Mouse (Mus musculus): ENCODE data around the gene Fbxo40. TPM values are rescaled to one million over a fixed set of nuclear protein-coding genes. Genes with fewer than 3 reads are reported as not detected.

The Fbxo40 gene
- polyA plus RNA-seq, 1 experiment, result 1.3 TPM

DNA sequence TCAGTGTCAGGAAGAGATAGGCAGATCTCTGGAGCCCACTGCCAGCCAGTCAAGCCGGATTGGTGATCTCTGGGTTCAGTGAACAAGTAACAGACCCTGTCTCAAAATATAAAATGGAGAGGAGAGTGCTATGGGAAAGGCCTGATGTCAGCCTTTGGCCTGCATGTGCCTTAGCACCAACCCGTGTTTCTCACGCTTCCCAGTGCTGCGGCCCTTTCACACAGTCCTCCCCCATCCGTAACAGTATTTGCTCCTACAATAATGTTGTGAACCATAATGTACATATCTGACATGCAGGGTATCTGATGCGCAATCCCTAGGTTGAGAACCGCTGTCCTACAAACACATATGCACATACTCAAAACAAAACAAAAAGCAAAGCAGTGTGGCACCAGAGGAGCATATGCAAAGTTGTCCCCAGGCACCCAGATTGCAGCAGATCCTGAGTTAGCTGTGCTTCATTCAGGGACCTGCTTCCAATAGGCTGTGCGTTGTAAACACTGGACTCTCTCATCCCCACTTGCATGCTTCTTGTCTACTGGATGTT lies 69.1 kb downstream of the Fbxo40 start:
- Histone ChIP-seq H3K4me3 (no peak overlapping the region), H3K27me3 (ENCODE audit: control insufficient read depth, insufficient read depth, insufficient read length) (no peaks in the 10 kb centered on the region), H3ac (ENCODE audit: control insufficient read depth, insufficient read length) (no peak overlapping the region), H3K36me3 (ENCODE audit: control insufficient read depth, insufficient read depth) (peaks cover 39% of the 10 kb centered on the region), H3K4me2 (ENCODE audit: low read depth) (no peak overlapping the region), H3K79me2 (ENCODE audit: control insufficient read depth, insufficient read depth) (no peaks in the 10 kb centered on the region)
- no peak for TF ChIP-seq TCF12 (IDR thresholded peaks at IDR 0.05; ENCODE audit: insufficient read depth, poor library complexity, severe bottlenecking)
- no peak for TF ChIP-seq SRF (IDR thresholded peaks at IDR 0.05; ENCODE audit: control insufficient read depth, insufficient read length, low read depth)
- TF ChIP-seq CEBPB (IDR thresholded peaks at IDR 0.05; ENCODE audit: insufficient read depth, poor library complexity, severe bottlenecking), result no peak
- TF ChIP-seq REST (IDR thresholded peaks at IDR 0.05; ENCODE audit: insufficient read depth, insufficient read length), result no peak
- TF ChIP-seq TCF3 (IDR thresholded peaks at IDR 0.05; ENCODE audit: insufficient read length, low read depth), result no peak
- TF ChIP-seq POLR2AphosphoS2 (IDR thresholded peaks at IDR 0.05; ENCODE audit: insufficient read length, low read depth), result no peak
- no peak for TF ChIP-seq MYOG (IDR thresholded peaks at IDR 0.05; ENCODE audit: control insufficient read depth in 1 of 3, insufficient read depth in 1 of 3, insufficient read length in 2 of 3, low read depth in 2 of 3)
- TF ChIP-seq USF1 (IDR thresholded peaks at IDR 0.05; ENCODE audit: low read depth), result no peak
- TF ChIP-seq E2F4 (IDR thresholded peaks at IDR 0.05; ENCODE audit: insufficient read depth), result no peak
- TF ChIP-seq POLR2A (IDR thresholded peaks at IDR 0.05; ENCODE audit: insufficient read length, low read depth), result no peak
- TF ChIP-seq MYOD1 (IDR thresholded peaks at IDR 0.05; ENCODE audit: control insufficient read depth in 1 of 3, insufficient read length in 2 of 3, low read depth in 2 of 3), result no peak
- no peak for TF ChIP-seq MAX (IDR thresholded peaks at IDR 0.05; ENCODE audit: low read depth)

DNA sequence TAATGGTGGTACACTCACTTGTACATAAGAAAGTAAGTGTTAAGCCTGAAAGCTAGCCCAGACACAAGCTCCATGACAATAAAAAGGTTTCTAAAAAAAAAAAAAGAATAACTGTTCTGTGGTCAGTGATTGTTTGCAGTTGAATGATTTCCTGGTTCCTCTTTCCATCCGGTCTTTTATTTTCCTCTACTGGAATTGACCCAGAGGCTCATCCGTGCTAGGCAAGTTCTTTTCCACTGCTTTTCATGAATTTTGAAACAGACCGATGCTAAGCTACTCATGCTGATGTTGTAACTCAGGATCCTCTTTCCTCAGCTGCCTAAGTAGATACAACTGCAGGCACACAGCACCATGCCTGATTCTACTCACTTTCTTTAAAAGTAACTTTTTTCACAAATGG lies 69.9 kb downstream of the Fbxo40 start:
- Histone ChIP-seq H3K4me3 (no peak overlapping the region), H3K27me3 (ENCODE audit: control insufficient read depth, insufficient read depth, insufficient read length) (no peaks in the 10 kb centered on the region), H3ac (ENCODE audit: control insufficient read depth, insufficient read length) (no peak overlapping the region), H3K4me2 (ENCODE audit: low read depth) (no peak overlapping the region), H3K79me2 (ENCODE audit: control insufficient read depth, insufficient read depth) (no peaks in the 10 kb centered on the region), H3K36me3 (ENCODE audit: control insufficient read depth, insufficient read depth) (peaks cover 37% of the 10 kb centered on the region)
- TF ChIP-seq CEBPB (IDR thresholded peaks at IDR 0.05; ENCODE audit: insufficient read depth, poor library complexity, severe bottlenecking) (no peak), USF1 (IDR thresholded peaks at IDR 0.05; ENCODE audit: low read depth) (no peak), POLR2AphosphoS2 (IDR thresholded peaks at IDR 0.05; ENCODE audit: insufficient read length, low read depth) (no peak), E2F4 (IDR thresholded peaks at IDR 0.05; ENCODE audit: insufficient read depth) (no peak), SRF (IDR thresholded peaks at IDR 0.05; ENCODE audit: control insufficient read depth, insufficient read length, low read depth) (no peak), MYOD1 (IDR thresholded peaks at IDR 0.05; ENCODE audit: control insufficient read depth in 1 of 3, insufficient read length in 2 of 3, low read depth in 2 of 3) (no peak), POLR2A (IDR thresholded peaks at IDR 0.05; ENCODE audit: insufficient read length, low read depth) (no peak), REST (IDR thresholded peaks at IDR 0.05; ENCODE audit: insufficient read depth, insufficient read length) (no peak), TCF3 (IDR thresholded peaks at IDR 0.05; ENCODE audit: insufficient read length, low read depth) (no peak), TCF12 (IDR thresholded peaks at IDR 0.05; ENCODE audit: insufficient read depth, poor library complexity, severe bottlenecking) (no peak), MYOG (IDR thresholded peaks at IDR 0.05; ENCODE audit: control insufficient read depth in 1 of 3, insufficient read depth in 1 of 3, insufficient read length in 2 of 3, low read depth in 2 of 3) (no peak), MAX (IDR thresholded peaks at IDR 0.05; ENCODE audit: low read depth) (no peak)

DNA sequence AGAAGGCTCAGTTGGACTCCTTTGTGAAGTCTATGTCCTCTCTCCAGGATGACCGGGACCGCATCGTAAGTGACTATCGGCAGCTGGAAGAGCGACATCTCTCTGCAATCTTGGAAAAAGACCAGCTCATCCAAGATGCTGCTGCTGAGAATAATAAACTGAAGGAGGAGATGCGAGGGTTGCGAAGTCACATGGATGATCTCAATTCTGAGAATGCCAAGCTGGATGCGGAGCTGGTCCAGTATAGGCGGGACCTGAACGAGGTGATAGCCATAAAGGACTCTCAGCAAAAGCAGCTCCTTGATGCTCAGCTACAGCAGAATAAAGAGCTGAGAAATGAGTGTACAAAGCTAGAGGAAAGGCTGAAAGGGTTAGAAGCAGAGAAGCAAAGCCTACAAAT lies 71.8 kb downstream of the Fbxo40 start:
- no peak for TF ChIP-seq USF1 (IDR thresholded peaks at IDR 0.05; ENCODE audit: low read depth)
- no peak for TF ChIP-seq POLR2A (IDR thresholded peaks at IDR 0.05; ENCODE audit: insufficient read length, low read depth)
- TF ChIP-seq CEBPB (IDR thresholded peaks at IDR 0.05; ENCODE audit: insufficient read depth, poor library complexity, severe bottlenecking), result no peak
- no peak for TF ChIP-seq REST (IDR thresholded peaks at IDR 0.05; ENCODE audit: insufficient read depth, insufficient read length)
- TF ChIP-seq SRF (IDR thresholded peaks at IDR 0.05; ENCODE audit: control insufficient read depth, insufficient read length, low read depth), result no peak
- no peak for TF ChIP-seq MYOG (IDR thresholded peaks at IDR 0.05; ENCODE audit: control insufficient read depth in 1 of 3, insufficient read depth in 1 of 3, insufficient read length in 2 of 3, low read depth in 2 of 3)
- TF ChIP-seq MYOD1 (IDR thresholded peaks at IDR 0.05; ENCODE audit: control insufficient read depth in 1 of 3, insufficient read length in 2 of 3, low read depth in 2 of 3), result no peak
- Histone ChIP-seq H3ac (ENCODE audit: control insufficient read depth, insufficient read length) (no peak overlapping the region), H3K4me3 (no peak overlapping the region), H3K27me3 (ENCODE audit: control insufficient read depth, insufficient read depth, insufficient read length) (no peaks in the 10 kb centered on the region), H3K36me3 (ENCODE audit: control insufficient read depth, insufficient read depth) (peaks cover 43% of the 10 kb centered on the region), H3K4me2 (ENCODE audit: low read depth) (no peak overlapping the region), H3K79me2 (ENCODE audit: control insufficient read depth, insufficient read depth) (no peaks in the 10 kb centered on the region)

DNA sequence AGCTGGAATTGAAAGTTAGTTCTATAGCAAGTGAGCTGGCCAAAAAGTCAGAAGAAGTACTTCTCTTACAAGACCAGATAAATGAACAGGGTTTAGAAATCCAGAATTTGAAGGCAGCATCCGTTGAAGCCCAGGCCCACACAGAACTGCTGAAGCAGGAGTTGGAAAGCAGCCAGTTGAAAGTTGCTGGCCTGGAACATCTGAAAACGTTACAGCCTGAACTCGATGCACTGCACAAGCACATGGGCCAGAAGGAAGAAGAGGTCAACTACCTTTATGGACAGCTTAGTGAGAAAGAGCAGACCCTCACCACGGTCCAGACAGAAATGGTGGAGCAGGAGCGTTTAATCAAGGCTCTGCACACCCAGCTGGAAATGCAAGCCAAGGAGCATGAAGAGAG lies 76.1 kb downstream of the Fbxo40 start:
- no peak overlapping the region for H3K4me3 ChIP-seq
- H3K79me2 ChIP-seq (ENCODE audit: control insufficient read depth, insufficient read depth), result no peaks in the 10 kb centered on the region
- no peaks in the 10 kb centered on the region for H3K27me3 ChIP-seq (ENCODE audit: control insufficient read depth, insufficient read depth, insufficient read length)
- no peak overlapping the region for H3ac ChIP-seq (ENCODE audit: control insufficient read depth, insufficient read length)
- peaks cover 38% of the 10 kb centered on the region for H3K36me3 ChIP-seq (ENCODE audit: control insufficient read depth, insufficient read depth)
- TF ChIP-seq MYOD1 (IDR thresholded peaks at IDR 0.05; ENCODE audit: control insufficient read depth in 1 of 3, insufficient read length in 2 of 3, low read depth in 2 of 3) (no peak), E2F4 (IDR thresholded peaks at IDR 0.05; ENCODE audit: insufficient read depth) (no peak)
- H3K4me2 ChIP-seq (ENCODE audit: low read depth), result no peak overlapping the region

Other genes starting within 250 kb of the Fbxo40 start
- gene Slc15a2, start 205.5 kb downstream of the Fbxo40 start, polyA plus RNA-seq (2012; fragmentation: generic; extraction: Trizol), result not detected
- gene Iqcb1, start 162.1 kb downstream of the Fbxo40 start, polyA plus RNA-seq (2012; fragmentation: generic; extraction: Trizol), result 3.2 TPM
- gene Eaf2, start 115.5 kb downstream of the Fbxo40 start, polyA plus RNA-seq (2012; fragmentation: generic; extraction: Trizol), result 0.90 TPM
- gene Golgb1, start 115.3 kb downstream of the Fbxo40 start, polyA plus RNA-seq (2012; fragmentation: generic; extraction: Trizol), result 14.3 TPM
- gene Hcls1, start 55.5 kb downstream of the Fbxo40 start, polyA plus RNA-seq (2012; fragmentation: generic; extraction: Trizol), result 0.02 TPM
- 0.73 TPM for gene Polq, start 21.3 kb upstream of the Fbxo40 start, polyA plus RNA-seq (2012; fragmentation: generic; extraction: Trizol)